Mouse (Mus musculus) retina, adult 2 months (tissue): ENCODE measurements around the gene Grpel1.

Experiments used
- DNase-seq: peaks from one replicate; pipeline ENCODE4 v3.0.0-alpha.2; 2012; ENCODE audit warnings: low read depth, low spot score

The Grpel1 gene

DNA sequence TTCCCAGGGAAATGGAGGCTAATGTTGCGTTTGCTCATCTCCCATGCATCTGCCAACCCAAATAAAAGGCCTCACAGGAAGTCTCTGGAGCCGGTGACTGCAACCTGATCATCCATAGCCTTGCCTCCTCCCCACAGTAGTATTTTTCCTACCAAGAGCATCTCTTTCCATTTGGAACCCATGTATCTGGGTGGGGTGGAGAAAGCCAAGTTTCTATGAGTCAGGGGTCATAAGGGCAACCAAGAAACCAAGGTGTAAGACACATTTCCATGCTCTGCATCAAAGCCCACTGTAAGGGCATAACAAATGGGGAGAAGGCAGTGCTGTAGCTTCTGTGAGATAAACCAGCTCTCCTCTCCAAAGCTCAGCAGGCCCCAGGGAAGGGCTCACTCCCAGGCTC, 3.6 kb upstream of the Grpel1 start:
- DNase-seq, result no peak

DNA sequence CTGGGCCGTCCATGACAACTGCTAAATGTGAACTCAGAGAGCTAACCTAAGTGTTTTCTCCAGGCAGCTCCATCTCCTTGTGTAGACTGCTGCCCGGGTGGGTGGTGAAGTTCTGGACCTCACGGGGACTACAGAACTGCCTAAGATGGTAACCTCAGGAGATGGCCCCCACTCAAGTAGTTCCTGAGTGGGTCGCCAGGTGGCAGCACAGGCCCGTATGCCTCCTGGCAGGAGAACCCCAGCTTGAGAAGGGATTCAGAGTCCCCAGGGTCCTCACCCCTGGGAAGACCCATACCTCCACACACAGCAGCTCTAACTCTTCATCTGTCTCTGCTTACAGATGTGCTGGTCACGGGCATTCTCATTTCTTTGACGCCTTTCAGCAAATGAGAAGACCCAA, 2.0 kb upstream of the Grpel1 start:
- DNase-seq, result peak; percentile 40

DNA sequence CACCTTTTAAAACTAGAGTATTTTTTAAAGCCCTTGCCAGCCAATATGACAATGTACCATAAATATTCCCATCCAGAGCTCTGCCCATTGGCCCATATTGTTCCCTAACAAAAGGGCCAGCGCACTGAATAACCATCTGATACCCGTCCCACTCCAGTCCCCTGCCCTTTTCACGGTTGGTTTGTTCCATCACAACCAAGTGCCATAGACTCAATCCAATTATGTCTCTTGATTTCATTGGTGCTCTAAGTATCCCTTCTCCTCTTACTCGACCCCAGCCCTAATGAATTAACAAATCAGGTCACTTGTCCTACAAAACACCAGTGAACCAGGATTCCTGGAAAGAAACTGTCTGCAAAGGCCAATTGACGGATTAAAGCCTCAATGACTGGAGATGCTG, 1.4 kb upstream of the Grpel1 start:
- DNase-seq, result no peak

DNA sequence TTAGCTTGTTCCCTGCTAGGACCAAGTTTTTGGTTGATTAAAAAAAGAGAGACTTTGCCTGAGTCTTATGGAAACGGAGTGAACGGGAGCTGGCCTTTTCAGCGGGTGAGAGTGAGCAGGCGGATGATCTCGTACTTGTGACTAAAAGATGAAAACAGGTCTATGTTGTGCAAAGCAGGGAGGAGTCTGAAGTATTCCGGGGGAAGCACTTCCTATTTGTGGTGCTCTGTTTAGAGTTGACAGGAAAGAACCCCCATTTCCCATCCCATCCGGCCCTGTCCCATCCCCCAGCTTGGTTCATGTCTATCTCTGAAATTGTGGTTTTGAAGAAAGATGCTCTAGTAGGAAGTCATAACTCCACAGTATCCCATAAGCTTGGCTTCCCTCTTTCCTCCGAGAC, 1.1 kb downstream of the Grpel1 start:
- no peak for DNase-seq

DNA sequence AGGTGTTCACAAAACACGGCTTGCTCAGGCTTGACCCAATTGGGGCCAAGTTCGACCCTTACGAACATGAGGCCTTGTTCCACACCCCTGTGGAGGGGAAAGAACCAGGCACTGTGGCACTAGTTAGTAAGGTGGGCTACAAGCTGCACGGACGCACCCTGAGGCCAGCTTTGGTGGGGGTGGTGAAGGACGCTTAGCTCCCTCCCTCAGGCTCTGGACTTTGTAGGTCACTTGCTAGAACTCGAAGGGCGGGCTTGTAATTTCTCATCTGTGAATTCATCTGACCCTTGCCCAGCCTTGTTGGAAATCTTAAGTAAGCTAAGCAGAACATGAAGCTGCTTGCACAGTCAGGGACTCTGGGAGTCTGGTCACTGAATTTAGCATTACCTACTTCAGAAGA, 6.4 kb downstream of the Grpel1 start:
- no peak for DNase-seq

DNA sequence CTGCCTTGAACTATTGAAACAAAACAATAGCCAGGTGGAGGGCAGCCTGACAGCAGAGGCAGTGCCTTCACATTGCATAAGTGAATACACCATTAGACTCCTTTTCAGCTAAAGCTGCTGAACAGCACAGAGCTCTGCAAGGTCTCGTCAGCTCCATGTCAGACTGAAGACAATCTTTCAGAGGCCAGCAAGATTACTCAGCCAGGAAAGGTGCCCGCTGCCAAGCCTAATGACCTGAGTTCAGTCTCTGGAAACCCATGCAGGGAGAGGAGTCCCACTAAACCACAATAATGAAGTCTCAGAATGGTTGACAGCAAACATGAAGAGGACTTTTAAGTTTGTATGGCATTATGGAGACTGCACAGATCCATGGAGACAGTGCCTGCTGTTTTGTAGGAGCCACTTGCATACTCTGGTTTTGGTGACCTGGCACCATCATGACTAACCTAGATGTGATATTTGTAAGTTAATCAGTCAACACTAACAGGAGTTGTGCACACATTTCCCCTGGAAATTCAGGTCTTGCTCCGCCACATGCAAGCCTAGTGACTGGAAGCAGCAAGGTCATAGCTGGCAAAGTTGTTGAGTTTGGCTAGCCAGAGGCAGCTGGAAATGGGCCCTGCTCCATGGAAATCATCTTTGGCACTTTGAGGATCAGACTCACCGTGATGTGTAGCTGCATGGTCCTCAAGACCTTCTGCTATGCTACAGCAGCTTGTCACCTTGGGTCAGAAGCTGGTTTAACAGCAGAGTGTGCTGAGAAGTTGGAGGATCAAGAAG, 8.3 kb downstream of the Grpel1 start:
- DNase-seq, result no peak

DNA sequence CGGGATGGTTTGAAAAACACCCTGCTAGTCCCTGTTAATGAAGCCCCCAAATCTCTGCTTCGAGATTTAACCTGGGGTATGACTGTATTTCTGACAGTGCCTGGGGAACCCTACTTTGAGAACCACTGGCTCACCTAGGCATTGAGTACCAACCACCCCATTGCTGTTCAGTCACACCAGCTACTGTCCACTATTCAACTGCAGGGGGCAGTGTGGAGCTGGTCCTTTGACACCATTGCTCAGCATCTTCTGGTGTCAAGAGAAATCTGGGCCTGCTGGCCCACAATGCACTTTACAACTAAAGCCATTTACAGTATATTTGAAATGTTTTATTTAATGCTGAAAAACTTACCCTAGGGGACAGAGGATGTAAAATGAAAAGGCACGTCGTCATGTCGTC, 9.5 kb downstream of the Grpel1 start:
- DNase-seq, result no peak

DNA sequence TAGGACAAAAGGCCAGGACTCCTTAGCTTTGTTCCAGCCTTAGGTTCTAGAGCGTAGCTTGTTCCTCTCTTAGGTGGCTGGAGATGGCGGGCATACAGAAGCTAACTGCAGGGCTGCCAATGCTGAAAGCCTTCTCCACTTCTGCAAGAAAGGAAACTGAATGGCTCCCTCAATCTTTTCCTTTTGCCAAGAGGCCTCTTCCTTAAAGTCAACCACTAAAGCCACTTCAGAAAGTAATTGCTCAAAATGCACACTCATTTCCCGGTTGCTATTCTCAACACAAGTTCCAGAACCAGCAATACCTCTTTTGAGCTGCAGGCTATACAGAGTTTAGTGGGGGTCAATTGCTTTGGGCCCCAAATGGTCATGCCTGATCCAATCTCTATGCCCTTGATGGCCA, 12.7 kb downstream of the Grpel1 start:
- no peak for DNase-seq

DNA sequence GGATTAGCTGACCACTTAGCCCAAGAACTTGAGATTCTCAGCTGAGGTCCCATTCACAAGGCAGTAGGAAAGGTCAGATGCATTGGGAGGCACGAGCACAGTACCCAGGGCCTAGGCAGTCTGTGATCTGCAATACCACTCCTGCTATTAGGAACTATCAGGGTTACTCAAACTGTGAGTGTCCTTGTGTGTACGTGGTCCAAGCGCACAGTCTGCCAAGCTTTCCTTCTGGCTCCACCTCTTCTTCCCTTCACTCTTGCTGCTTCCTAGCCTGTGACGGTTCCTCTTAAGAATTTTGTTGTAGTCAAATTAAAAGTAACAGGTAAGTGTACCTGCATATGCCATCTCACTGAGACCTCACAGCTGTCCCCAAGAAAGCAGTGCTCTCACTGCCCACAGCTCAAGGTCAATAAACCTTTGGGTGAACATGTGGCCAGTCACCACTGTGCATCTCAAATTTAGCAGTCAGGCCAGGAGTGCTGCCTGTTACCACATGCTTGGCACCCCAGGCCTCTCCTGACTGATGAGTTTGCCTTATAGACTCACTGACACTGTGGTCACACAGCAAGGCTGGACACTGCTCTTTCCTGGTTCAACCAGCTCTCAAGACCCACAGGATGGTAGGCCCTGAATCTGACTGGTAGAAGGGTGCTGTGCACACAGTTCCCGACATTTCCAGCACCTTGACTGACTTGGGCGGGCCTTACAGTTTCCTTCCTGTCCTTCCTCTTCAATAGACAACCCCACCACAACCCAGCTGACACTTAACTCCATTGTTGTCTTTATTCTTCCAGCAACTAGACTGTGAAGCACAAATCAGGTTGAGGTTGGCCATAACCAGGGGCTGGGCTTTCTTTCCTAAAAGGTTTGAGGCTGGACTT, 14.0 kb downstream of the Grpel1 start:
- DNase-seq, result no peak

DNA sequence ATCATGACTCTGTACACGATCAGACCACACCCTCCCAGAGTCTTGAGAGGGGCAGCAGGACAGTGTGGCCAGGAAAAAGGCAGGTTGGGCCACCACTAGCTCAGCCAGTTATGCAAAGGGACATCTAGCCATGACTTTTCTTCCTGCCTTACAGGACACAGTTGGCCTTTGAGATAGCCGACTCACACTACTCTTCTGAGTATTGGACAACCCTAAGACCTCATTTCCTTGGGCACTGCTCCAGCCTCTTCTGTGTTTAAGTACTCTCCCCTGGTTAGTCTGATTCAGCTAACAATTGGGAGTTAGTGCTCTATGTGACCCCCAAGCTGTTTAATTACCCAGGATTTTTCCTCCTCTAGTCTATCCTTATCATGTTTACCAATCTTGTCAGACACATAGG, 14.9 kb downstream of the Grpel1 start:
- DNase-seq, result no peak

DNA sequence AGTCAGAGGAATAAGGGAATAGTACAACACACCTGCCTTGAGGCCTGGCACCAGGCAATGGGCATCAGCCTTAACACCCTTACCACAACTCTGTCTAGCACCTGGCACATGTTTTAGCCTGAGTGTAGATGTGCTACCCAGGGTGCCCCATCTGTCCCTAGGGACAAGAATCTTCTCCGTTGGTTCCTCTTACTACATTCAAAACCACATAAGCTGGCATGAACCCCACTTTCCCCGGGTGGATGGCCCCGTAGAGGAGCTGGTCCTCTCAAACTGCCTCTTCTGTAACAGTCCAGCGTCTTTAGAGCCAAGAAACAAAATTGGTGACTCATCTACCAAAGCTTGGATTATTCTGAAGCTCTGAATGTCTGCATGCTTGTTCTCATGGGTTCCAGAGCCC, 15.6 kb downstream of the Grpel1 start:
- DNase-seq, result no peak

DNA sequence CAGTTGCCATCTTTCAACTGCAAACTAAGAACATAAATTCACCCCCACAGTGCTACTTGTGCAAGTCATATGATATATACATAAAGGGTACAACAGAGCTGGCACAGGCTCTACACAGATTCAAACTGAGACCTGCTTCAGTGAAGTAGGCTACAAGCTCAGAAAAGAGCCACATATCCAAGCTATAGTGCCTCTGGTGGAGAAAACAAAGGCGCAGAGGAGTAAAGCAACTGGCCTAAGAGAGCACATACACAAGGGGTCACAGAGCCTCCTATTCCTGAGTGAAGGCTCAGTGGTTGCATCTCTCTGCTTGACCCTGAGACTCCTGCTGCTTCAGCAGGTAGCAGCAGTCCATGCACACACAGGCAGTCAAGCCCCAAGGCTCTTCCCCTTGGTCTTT, 16.3 kb downstream of the Grpel1 start:
- no peak for DNase-seq

DNA sequence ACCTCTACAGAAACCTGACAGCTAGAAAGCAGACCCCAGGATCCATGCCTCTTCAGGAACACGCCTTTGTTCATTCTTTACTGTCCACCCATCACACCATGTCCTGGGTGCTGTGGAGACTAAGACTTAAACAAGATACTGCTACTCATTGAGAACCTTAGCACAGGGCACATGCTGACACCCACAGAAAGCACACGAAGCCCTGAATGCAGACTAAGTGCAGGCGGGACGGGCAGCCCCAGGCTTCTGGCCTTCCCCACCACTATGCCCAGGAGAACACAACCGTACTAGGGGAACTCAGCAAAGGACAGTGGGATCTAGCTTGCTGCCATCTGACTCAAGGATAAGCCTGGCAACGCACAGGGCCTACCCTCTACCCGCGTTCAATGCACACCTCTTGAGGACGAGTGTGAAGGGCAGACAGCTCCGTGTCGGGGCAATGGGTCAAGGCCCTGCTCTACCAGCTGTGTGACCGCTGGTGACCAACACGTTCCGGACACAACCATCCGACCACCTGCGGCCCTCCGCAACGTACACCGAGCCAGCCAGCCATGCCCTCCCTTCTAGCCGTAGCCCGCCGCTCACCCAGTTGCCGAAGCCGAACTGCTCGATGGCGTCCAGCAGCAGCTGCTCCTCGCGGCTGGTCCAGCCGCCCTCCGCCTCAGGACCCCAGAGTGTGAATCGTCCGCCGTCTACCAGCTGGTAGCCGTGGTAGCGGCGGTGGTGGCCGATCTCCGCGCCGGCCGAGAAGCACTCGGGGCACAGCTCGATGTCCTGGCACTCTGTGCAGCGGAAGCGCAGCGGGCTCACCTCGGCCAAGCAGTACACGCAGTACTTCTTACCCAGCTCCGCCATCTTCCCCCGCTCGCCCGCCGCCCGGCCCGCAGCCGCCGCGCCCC, 18.7 kb downstream of the Grpel1 start:
- no peak for DNase-seq

DNA sequence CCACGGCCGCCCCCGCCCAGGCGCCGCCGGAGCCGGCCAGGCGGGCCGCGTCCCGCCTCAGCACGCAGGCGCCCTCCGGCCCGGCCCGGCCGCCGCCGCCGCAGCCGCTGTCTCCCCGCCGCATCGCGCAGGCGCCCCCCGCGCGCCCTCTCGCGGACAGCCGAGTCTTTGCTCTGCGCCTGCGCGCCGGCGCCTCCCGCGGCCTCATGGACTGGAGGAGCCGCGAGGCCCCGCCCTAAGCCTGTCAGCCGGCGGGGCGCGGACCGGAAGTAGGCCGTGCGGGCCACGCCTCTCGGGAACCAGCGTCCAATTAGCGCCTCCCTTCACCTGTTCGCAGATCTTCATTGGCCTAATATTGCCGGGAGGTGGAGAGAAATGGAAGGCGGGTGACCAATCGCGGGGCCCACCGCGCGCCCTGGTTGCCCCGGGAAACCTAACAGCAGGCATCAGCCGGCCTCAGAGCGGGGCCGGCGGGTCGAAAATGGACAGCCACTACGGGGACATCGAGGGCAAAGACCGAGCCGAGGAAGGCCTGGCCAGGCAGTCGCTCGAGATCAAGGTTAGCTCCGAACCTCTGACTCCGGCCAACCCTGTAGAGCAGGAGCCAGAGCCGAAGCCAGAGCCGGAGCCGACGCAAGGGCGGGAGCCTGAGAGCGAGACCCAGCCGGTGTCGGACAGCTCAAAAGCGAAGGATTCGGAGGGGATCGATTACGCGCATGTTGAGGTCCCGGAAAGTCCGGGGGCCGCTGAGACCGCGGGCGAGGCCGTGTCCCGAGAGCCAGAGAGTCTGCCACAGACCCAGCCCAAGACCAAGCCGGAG, 19.6 kb downstream of the Grpel1 start, which contains the start of the genes Tada2b and Ccdc96:
Tada2b (minus strand) TSS at position 115 of the 820 bp plus-strand sequence.
Ccdc96 (plus strand) TSS at position 418 of the 820 bp plus-strand sequence.
- DNase-seq, result peak; percentile 96

DNA sequence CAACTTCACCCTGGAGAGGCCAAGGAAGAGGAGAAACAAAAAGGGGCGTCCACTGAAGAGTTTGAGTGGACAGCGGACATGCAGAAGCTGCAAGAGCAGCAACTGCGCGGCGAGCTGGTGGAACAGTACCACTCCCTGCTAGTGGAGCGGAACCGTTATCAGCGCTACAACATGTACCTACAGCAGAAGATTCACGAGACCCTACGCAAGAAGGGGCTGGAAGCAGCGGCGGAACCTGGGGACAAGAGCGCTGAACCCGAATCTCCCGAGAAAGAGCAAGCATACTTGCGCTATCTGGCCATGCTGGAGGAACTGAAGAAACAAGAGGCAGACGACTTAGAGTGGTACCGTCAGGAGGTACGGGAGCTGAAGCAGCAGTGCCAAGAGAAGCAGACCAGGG, 20.5 kb downstream of the Grpel1 start:
- no peak for DNase-seq

DNA sequence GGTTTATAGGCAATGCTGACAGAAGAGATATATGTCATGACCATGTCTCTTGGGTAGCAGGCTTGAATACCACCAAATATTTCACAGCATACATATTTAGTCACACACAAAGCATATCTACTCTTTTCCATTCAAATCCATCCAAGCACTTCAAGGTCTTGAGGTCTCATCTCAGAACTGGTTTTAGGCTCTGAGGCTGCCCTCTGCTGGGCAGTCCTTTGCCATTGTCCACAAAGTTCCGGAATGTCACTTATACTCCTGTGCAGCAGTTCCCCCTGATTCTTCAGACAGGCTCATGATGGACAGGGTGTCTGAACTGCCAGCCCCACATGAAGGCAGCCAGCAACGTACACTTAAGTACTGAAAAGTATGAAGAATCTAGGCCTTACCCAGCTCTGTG, 24.4 kb downstream of the Grpel1 start:
- no peak for DNase-seq

DNA sequence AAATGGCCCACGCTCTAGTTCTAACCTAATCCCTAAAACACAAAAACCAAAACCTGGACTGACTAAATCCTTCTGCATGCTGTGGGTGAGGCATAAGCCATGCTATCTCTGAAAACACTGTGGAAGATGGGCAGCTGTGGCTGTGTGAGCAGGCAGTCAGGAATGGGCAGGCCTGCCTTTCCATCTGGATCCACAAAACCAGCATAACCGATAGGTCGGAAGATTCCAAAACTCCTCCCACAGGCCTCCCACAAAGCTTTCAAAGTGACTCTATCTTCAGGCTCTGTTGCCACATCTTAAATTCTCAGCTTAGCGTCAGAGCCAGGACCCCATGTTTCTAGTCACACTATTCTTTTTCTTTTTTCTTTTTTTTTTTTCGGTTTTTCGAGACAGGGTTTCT, 29.1 kb downstream of the Grpel1 start:
- no peak for DNase-seq

DNA sequence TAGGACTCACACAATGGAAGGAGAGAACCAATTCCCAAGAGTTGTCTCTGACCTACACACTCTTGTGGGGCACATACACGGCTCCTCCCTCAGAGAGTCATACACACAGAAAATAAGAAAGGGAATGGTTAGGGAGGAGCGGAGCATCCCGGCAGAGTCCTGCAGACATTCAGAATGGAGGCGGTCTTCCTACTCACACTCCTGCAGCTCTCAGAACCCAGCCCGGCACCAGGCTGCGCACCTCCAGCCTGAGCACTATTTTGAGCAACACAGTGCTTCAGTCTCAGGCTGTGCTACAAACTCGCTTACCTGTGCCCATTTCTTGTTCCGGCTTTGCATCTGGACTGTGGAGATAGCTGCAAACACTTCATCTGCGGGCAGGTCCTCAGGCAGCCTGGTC, 29.9 kb downstream of the Grpel1 start:
- DNase-seq, result no peak

DNA sequence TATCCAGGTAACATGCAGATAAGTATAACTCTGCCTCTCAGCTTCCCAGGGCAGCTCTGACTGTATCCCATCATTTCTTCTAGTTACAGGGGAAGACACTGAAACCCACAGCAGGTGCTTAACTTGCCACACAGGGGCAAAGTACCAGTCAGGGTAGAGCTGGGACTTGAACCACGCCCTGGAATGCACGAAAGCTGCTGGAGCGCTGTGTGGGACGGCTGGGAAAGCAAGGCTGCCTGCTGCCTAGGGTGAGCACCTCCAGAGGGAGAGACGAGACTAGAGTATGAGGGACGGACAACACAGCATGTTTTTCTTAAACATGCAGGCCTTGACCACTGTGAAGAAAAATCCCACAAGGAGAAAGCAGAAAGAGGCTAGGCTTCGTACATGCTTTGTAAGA, 40.4 kb downstream of the Grpel1 start:
- DNase-seq, result no peak

DNA sequence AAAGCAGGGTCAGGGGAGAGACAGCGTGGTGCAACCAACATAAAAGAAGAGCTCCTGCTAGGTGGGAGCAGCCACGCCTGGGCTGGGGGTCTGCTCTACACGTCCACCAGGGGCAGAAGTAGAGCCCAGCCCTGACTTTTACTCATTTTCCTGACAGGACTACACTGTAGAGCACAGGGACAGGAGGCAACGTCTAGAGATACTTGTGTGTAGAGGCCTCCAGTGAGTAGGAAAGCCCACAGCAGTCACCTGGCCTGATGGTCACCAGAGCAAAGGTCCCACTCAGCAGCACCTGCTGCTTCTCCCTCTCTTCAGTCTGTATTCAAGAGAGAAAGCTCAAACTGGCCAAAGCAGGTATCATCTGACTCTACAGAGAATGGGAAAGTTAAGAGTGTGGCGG, 40.8 kb downstream of the Grpel1 start:
- DNase-seq, result no peak

DNA sequence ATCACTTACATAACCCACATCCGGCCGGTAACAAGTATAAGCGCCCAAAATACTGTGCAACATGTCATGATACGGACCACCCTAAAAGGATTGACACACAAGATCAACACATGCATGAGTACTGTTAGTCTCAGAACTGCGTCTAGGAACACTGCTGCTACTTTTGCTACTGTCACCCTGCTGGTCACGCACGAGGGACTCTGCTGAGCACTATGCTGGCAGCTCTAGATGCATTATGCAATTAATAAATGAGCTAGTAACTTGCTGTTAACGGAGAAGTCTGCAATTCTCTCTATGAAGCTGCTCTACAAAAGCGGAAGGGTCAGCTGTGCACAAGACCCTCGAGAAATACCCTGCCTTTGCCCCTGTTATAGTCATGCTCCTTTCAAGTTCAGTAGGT, 43.6 kb downstream of the Grpel1 start:
- no peak for DNase-seq
